Mouse (Mus musculus): Measurements from ENCODE around the gene Srgap3. TPM values are rescaled to one million over a fixed set of nuclear protein-coding genes. Genes with fewer than 3 reads are reported as not detected.
A peak's percentile ranks its signal among the peaks of the same experiment; 100 is the strongest.
"Not testable (repeated sequence)": the region's sequence is repeated elsewhere in the genome, so short reads cannot be mapped to it uniquely, and the experiment has no call there.

Srgap3 gene
- total RNA-seq, 2 experiments from 2014 or later, result 257 to 266 TPM

DNA sequence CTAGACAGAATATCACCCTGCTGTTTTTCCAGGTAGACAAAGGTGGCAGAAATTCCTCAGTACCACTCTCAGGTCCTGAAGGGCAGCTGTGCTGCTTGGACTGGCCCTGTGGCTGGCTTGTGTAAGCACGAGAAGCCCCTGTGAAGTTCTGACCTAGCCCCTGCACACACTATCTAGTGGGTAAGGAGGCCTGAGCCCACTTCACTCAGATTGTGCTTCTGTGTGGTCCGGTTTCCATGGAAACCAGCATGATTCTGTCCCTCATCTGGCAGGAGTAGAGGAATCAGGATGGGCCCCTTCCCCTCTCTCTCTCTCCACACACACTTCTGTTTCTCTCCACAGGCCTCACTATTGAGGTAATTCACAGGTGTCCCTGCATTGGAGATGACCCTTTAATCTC lies 212.0 kb downstream of the Srgap3 start:
- DNase-seq (ENCODE audit: extremely low spot score in 1 of 2, low spot score in 2 of 2), result no peak
- intact Hi-C loops (cut with DNase I), result no loop called here

DNA sequence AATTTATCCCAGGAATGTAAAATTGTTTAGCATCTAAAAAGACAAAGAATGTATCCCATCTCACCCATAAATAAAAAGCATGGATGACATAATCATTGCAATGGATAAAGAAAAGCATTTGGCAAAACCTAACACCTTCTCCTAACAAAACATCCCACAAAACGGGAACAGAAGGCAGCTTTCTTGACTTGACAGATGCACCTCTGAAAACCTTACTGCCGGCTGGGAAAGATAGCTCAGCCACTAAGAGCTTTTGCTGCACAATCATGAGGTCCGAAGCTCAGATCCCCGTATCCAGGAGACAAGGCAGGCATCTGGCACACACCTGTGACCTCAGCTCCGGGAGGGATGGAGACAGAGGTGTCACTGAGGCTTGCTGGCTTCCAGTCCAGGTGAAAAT lies 213.1 kb downstream of the Srgap3 start:
- intact Hi-C loops (cut with DNase I), result no loop called here
- no peak for DNase-seq (ENCODE audit: extremely low spot score in 1 of 2, low spot score in 2 of 2)

DNA sequence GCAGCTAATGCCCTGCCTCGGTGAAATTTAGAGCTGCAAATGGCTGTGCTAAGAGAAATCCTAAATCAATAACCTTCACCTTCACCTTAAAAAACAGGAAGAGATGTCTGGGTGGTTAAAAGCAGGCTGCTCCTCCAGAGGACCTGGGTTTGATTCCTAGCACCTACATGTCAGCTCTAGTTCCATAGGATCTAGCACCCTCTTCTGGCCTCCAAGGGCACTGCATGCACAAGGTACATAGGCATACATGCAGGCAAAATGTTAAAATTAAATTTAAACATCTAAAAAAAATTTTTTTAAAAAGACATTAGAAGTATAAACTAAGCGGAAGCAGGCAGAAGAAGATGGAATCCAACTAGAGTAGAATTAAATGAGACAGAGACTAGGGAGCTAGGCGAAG lies 214.6 kb downstream of the Srgap3 start:
- intact Hi-C loops (cut with DNase I), result no loop called here
- DNase-seq (ENCODE audit: extremely low spot score in 1 of 2, low spot score in 2 of 2), result no peak

DNA sequence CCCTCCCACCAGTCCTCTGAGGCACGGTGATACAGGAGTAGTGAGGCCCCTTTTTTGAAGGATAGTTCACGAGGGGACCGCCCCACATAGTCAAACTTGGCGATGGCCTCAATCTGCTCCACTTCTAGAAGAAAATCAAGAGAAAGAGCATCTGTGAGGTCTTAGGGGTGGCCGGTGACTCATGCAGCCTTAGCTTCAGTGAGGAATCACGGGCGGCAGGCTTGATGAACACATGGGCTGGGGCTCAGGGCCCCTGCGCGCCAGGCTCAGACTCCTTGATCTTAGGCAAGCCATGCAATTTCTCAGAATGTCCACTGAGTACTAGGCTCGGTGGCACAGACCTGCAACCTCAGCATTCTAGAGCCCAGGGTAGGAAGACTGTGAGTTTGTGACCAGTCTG lies 215.7 kb downstream of the Srgap3 start:
- DNase-seq (ENCODE audit: extremely low spot score in 1 of 2, low spot score in 2 of 2), result no peak
- intact Hi-C loops (cut with DNase I), result no loop called here

DNA sequence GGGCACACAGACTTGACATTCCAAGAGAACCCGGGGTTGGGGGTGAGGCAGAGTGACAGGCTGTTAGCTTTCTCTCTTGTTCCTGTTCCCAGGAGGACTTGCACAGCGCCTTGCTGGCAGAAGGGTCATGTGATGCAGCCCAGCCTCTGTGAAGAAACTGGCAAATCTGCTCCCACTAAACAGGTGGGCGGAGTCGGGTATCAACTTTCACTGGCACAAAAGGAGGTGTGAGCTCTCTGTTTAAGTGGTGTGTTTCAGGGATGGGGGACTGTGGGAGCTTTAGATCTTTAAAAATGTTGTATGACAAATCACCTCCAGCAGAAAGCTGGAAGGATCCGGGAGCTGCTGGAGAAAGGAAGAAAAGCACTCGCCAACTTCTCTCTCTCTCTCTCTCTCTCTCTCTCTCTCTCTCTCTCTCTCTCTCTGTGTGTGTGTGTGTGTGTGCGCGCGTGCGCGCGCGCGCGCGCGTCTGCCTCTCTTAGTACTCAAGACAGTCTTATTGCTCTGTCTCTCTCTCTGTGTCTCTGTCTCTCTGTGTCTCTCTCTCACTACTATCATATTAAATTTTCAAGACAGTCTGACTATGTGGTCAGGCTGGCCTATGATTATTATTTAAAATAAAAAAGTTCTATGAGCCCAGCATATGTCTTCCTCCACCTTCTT lies 218.2 kb downstream of the Srgap3 start:
- intact Hi-C loops (cut with DNase I), result no loop called here

DNA sequence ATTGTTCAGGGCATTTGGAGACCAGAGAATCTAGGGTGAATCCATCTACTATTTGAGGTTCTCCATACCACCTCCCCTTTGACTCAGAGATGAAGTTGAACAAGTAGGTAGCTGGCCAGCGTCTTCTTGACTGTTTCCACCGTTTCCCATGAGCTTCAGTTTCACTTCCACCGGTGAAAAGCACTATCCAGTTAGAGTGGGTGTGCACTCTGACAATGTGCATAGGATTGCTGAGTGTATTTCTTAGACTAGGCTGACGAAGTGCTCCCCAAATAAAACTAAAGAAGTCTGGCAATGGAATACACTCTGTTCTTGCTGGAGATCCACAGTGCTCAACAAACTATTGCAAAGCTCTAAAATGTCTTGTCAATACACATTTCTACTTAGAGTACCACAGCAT lies 221.6 kb downstream of the Srgap3 start:
- intact Hi-C loops (cut with DNase I), result no loop called here

More for the DNA sequence above, 218.2 kb downstream of the Srgap3 start:
- DNase-seq (ENCODE audit: extremely low spot score in 1 of 2, low spot score in 2 of 2), result peak; percentile 67 to 80

DNA sequence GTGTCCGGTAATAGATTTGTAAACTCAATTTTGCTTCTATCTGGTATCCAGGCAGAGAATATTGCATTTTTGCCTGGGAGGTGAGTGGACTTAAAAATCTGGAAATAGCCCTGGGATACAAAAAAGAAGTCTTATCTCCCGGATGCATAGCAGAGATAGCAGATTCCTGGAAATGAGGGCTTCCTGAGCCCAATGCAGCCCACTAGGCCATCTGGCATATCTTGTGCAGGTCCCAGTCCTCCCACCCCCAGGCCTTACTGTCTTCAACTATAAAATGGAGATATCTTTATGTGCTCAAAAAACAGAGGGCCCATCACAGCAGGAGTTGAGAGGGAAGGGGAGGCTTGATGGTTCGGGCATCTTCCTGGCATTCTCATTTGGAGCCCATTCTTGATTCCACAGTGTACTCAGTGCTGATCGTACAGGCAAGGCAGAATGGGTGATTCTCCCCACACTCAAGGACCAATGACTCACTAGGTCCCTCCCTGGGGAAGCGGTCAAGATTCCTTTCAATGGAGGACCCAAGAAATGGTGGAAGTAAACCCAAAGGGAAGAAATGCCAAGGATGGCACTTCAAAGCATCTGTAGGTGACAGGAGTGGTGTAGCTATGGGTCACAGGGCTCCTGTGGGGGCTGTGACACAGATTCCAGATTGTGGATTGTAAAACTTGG lies 226.5 kb downstream of the Srgap3 start:
- no peak for DNase-seq (ENCODE audit: extremely low spot score in 1 of 2, low spot score in 2 of 2)

More for the DNA sequence above, 221.6 kb downstream of the Srgap3 start:
- DNase-seq (ENCODE audit: extremely low spot score in 1 of 2, low spot score in 2 of 2), result no peak

DNA sequence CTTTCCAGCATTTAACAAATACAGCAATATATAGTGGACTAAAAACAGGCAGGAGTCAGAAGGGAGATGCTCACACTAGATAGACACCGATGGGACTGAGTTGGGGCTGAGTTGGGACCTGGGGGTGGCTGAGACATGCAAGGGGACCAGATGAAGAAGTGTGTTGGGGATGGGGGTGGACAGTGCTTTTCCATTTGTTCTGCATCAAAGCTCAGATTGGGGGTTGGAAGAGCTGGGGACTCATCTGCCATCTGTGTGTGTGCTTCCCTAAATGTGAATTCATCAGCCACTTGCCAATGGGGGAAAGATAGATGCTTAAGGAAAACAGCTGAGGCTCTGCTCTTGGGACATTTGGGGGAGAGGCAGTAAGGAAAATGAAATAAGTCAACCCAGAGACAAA lies 227.1 kb downstream of the Srgap3 start:
- intact Hi-C loops (cut with DNase I), result loop anchor here (5.0 kb wide), 2 partner anchors 227 to 282 kb away; partner anchors contain the start of gene Srgap3
- no peak for DNase-seq (ENCODE audit: extremely low spot score in 1 of 2, low spot score in 2 of 2)

More for the DNA sequence above, 226.5 kb downstream of the Srgap3 start:
- intact Hi-C loops (cut with DNase I), result no loop called here

DNA sequence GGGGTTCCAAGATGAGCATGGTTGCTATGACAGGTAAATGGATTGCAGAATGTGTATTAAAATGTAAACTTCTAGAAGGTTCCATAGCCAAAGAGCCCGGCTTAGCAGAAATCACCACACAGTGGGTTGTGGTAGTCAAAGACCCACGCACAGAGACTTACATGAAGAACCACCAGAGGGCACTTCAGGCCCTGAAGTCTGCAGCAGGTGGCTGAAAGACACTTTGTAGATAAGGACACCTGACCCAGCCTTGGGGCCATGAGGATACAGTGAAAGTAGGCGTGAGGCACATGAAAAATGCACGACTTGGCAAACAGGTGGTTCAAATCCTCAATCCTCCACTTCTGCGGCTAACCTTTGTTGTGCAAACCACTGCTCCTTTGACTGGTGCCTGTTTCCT lies 229.9 kb downstream of the Srgap3 start:
- DNase-seq (ENCODE audit: extremely low spot score in 1 of 2, low spot score in 2 of 2), result peak in 1 of 2 experiments; percentile 30

DNA sequence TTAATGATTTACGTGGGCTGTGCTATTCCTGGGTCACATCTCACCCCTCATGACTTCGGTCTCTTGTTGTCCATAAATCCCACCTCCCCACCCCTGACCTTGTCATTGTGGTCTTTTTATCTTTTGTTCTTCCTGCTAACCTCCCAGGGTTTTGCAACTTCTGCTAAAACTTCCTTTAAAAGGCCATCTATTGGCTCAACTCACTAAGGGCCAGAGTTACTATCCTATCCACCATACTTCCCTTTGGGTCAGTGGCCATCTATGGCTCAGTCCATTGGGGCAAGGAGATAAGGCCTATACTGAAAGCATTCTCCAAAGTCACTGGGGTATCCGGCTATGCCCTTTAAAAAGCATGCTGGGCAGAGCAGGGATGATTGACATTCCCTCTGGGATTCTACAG lies 233.1 kb downstream of the Srgap3 start:
- no peak for DNase-seq (ENCODE audit: extremely low spot score in 1 of 2, low spot score in 2 of 2)
- intact Hi-C loops (cut with DNase I), result no loop called here

More for the DNA sequence above, 229.9 kb downstream of the Srgap3 start:
- intact Hi-C loops (cut with DNase I), result loop anchor here (5.0 kb wide), 2 partner anchors 230 to 285 kb away; partner anchors contain the start of gene Srgap3

DNA sequence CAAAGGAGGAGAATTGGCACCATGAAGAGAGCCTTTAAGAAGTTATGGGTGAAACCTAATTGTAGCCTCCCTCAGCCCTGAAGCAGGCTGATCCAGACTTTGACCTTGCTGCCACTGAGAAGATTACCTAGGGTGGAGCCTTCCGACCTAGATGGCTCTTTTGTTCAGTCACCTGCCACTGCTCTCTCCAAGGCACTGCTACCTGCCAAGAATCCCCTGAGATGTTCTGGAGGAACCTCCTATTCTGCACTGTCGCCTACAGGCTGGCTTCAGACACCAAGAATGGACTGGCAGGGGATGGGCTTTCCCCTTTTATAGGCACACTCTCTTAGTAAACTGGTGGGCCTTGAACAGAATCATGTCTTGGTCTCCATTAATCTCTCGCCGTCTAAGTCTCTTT lies 244.8 kb downstream of the Srgap3 start:
- not testable (repeated sequence) for DNase-seq (ENCODE audit: extremely low spot score in 1 of 2, low spot score in 2 of 2)
- intact Hi-C loops (cut with DNase I), result loop anchor here (5.0 kb wide), 1 partner anchor 300 kb away; no protein-coding TSS in a partner anchor

DNA sequence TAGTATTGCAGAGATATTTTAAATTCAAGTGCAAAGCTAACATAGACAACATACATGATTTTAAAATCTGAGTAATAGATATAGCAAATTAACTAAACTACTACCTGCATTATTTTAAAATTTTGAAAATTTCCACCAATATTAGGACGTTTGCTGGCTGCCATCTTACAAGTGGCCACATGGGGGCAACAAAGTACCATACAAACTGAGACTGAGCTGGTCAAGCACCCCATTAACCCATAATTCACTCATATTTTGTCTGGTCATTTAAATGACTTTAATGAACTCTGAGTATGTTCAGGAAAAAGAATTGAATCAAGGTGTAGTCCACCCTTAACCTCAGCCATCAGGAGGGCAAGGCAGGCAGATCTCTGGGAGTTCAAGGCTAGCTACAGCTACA lies 246.7 kb downstream of the Srgap3 start:
- peak; percentile 40 to 43 for DNase-seq (ENCODE audit: extremely low spot score in 1 of 2, low spot score in 2 of 2)
- intact Hi-C loops (cut with DNase I), result loop anchor here (5.0 kb wide), 1 partner anchor 302 kb away; no protein-coding TSS in a partner anchor

DNA sequence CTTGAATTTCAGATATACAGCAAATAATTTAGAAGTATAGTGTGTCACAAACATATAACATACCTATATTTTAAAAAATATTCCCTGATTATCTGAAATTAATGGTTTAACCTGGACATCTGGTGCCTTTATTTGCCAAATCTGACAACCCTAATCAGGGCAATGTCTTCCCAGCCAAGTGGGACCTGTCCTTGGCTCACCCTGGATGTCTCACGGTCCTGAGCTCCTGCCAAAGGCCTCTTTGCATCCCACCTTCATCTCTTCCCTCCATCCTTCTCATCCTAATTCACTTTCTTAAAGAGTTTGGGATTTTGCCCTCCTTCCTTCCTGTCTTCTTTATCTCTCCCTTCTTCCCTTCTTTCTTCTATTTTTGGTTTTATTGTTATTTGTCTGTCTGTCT lies 248.0 kb downstream of the Srgap3 start:
- intact Hi-C loops (cut with DNase I), result loop anchor here (10.0 kb wide), 1 partner anchor 204 kb away; no protein-coding TSS in a partner anchor

DNA sequence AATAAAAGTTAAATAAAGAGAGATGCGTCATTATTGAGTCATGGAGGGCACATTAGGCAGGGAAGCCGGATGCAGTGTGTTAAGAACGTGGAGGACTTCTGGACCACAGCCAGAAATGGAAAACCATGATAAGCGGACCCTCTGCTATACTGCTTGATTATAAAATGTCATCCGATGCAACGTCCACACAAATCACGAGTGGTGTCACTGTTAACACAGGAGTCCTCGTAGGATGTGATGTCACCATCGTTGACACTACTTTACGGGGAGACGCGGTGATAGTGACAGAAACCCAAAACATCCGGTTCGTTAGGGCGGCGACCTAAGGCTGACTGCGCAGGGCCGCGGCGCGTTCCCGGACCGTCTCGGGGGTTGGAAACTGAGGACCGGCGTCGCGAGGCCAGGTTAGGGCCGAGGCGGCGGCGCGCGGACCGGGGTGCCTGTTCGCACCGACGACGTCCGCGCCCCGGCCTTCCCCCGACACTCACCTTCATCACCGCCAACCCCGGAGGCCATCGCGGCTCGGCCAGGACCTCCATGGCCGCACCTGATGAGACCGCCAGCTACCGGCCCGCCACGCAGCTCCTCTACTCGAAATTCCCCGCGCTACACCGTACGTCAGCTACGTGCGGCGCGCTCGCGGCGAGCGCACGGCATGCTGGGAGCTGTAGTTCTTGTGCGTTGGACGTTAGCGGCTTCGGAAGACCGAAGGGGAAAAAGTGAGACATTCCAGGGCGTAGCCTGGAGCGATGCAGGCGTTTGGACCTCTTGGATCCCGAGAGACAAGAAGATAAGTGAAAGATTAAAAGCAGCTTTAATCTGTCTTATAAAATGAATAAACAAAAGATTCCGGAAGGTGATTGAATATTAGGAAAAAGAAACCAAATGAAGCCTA lies 250.8 kb downstream of the Srgap3 start, which contains the start of gene Rad18:
Gene Rad18, minus strand, starts transcription at position 631 of the 895 bp plus-strand sequence.
- intact Hi-C loops (cut with DNase I), result loop anchor here (10.0 kb wide), 1 partner anchor 202 kb away; no protein-coding TSS in a partner anchor
- peak; percentile 75 to 89 for DNase-seq (ENCODE audit: extremely low spot score in 1 of 2, low spot score in 2 of 2)

More for the DNA sequence above, 248.0 kb downstream of the Srgap3 start:
- DNase-seq (ENCODE audit: extremely low spot score in 1 of 2, low spot score in 2 of 2), result no peak

DNA sequence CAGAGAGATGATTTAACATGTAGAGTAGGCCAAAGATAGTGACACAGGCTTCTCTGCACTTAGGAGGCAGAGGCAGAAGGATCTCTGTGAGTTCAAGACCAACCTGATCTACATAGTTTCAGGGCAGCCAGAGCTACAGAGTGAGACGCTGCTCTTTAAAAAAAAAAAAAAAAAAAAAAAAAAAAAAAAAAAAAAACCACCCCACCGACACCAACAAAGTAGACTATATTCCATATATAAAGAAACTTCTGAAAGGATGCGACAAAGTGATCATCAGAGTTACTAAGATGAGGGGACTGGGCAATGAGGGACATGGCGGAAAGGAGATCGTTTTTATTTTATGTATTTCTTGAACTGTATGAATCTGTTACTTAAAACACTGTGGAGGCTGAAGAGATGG lies 252.6 kb downstream of the Srgap3 start:
- intact Hi-C loops (cut with DNase I), result loop anchor here (10.0 kb wide), 1 partner anchor 200 kb away; no protein-coding TSS in a partner anchor

DNA sequence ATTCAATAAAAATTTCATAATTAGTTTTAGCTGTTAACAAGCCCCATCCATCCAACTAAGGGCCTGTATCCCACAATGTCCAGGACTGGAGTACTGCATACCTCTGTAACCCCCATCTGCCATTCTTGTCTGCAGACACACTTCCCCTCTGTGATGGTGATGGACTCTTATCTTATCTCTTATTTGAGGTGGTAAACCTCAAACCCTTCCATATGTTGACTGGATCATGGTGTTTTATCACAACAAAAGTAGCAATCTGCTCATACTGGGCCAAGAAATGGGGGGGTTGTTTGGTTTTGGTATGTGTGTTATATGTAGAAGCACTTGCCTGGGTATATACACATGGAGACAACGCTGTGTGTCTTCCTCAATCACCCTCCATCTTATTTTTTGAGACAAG lies 255.5 kb downstream of the Srgap3 start:
- DNase-seq (ENCODE audit: extremely low spot score in 1 of 2, low spot score in 2 of 2), result no peak
- intact Hi-C loops (cut with DNase I), result loop anchor here (10.0 kb wide), 1 partner anchor 197 kb away; no protein-coding TSS in a partner anchor

More for the DNA sequence above, 252.6 kb downstream of the Srgap3 start:
- DNase-seq (ENCODE audit: extremely low spot score in 1 of 2, low spot score in 2 of 2), result no peak

DNA sequence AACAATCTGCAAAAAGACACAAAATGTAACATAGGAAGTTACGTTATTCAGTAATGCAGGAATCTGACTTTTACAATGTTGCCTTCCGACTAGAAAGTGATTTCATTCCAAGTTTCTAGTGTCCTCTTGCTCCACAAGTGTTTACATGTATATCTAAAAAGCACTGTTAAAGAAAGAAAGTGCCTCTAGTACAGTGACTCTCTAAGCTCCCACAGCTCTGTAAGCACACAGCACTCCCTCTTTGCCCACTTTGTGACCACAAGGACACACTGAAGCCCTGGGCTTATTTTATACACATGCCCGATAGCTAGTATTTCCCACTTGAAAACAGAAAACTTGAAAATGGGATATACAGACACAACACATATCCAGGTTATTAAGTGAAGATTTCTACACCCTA lies 259.0 kb downstream of the Srgap3 start:
- intact Hi-C loops (cut with DNase I), result no loop called here
- DNase-seq (ENCODE audit: extremely low spot score in 1 of 2, low spot score in 2 of 2), result no peak

DNA sequence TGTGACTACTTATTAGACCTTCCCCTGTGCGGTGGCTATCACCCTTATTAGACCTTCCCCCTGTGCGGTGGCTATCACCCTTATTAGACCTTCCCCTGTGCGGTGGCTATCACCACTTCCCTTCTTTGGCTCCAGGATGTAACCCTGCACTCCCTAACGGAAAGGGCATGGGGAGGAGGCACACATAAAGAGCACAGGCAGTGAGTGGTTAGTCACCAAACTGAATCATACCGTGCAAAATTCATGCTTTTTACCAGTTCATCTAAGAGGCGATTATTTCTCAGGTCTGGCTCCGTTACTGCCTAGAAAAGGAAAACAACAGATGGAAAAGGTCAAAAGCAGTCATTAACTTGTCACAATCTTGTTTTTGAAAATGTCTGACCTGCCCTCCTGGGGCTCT lies 260.6 kb downstream of the Srgap3 start:
- no peak for DNase-seq (ENCODE audit: extremely low spot score in 1 of 2, low spot score in 2 of 2)
- intact Hi-C loops (cut with DNase I), result no loop called here

DNA sequence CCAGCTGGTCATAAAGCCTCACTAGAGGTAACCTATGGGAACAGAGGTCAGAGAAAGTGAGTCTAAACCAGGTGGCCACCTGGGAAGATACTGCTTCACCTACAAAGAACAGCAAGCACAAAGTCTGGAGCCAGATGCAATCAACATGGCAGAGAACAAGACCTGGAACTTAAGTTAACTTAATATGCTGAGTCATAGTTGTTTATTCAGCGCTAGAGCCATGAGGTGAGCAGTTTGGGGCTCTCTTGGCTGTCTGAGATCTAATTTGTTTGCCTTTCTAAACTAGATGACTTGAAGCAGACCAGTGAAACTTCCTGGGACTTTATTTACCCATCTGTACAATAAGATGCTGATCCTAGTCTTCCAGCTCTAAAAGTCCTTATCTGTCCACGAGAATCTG lies 263.0 kb downstream of the Srgap3 start:
- no peak for DNase-seq (ENCODE audit: extremely low spot score in 1 of 2, low spot score in 2 of 2)
- intact Hi-C loops (cut with DNase I), result no loop called here
